Mouse (Mus musculus) erythroblast, embryonic 14.5 days (primary cell): ENCODE results near the gene Olfr70.

Source experiments
- GATA1 ChIP-seq: IDR thresholded peaks from 2 replicates; pipeline ENCODE4 v1.6.1; 2012; ENCODE audit warnings: low read length, inconsistent platforms, mixed read lengths
- TAL1 ChIP-seq: IDR thresholded peaks from 3 replicates; pipeline ENCODE4 v1.6.1; 2012; ENCODE audit warnings: low read length, inconsistent platforms, mixed read lengths

DNA sequence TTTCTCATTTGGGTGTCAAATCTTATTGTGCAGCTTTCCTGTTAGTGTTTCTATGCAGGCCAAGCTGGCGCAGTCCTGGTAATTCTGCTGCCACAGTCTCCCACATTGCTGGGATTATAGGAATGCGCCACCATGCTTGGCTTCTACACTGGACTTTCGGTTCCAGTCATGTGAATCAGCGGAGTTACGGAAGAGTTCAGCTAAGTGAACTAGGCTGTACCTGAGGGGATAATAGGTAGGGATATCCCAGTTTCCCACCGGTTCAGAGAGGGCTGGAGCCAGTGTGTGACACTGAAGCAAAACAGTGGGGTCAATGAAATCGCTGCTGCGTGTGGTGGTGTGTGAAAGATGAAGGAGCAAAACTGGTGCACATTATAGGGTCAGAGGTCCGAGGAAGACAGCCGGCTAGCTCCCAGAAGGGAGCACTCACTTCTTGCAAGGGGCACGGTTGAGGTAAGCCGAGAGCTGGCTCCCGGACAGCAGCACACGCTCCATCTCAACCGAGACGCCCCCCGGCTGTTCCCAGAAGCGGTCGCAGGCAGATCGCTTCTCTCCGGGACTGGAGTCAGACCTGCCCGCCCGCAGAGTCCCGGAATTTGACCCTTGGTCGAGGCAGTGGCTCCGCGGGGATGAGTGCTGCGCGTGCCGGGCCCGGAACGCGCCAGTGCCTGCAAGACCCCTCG is 44.8 kb downstream of the Olfr70 start:
- no peak for TF ChIP-seq TAL1
- no peak for TF ChIP-seq GATA1
